Mouse (Mus musculus): ENCODE measurements around the gene Kif21b. TPM values are rescaled to one million over a fixed set of nuclear protein-coding genes. Genes with fewer than 3 reads are reported as not detected.

The Kif21b gene
- polyA plus RNA-seq, 1 experiment from 2014 or later: 10.2 TPM

DNA sequence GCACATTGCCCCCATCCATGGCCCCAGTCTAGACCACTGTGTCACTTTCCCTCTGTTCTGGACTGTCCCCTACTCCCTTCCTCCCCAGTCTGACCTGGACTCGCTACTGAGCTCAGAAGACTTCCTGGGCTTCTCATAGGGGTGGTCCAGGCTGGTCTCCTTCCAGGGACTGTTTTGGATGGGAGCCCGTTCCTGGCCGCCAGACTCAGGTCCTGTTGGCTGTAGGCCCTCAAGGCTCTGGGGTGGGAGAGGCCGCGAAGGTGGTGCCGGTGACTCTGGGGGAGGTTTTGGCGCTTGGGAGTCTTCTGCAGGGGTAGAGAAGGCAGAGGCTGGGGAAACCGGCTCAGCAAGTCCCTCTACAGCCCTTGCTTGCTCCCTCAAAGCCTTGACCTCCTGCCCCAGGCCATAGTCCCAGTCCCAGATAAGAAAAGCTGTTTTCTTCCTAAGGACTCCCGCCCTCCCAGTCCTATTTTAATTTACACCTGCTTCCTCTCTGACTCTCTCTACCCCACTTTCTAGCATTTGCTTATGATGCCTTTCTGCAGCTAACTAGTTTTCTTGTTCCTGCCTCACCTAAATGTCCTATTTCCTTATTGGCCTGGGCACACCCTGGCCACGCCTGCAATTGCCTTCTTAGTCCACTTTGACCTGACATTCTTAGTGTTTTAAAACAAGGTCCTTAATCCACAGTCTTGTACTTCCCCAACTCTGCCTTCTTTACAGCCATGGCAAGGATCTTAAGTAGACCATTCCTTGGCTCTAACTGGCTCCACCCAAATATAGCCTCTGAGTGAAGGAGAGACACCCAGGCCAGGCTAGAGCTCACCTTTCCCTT lies 89.1 kb downstream of the Kif21b start:
- Histone ChIP-seq H3K27ac (replicated peaks; ENCODE audit: low read depth, low read length) (no peak overlapping the region), H3K4me3 (ENCODE audit: low read depth, low read length) (no peak overlapping the region), H3K4me1 (ENCODE audit: control insufficient read depth, insufficient read depth, low read length) (no peaks in the 10 kb centered on the region), H3K9ac (ENCODE audit: low read length) (no peak overlapping the region), H3K27me3 (ENCODE audit: control insufficient read depth, insufficient read depth, low read length) (no peaks in the 10 kb centered on the region), H3K9me3 (ENCODE audit: control insufficient read depth, low read length) (no peaks in the 10 kb centered on the region), H3K4me2 (ENCODE audit: low read depth, severe bottlenecking) (no peak overlapping the region), H3K36me3 (ENCODE audit: control insufficient read depth, insufficient read depth, low read length) (peaks cover 12% of the 10 kb centered on the region; the same call in 1 of the 2 replicates)
- WGBS: 84% methylated on average over 10 of the region's 10 CpGs
- ATAC-seq (ENCODE audit: insufficient number of reproducible peaks, low FRiP score, low TSS enrichment, low read depth): no peak
- DNase-seq (ENCODE audit: low spot score): no peak

GRCm38 (mm10) chr1:136222386-136222785 lies 91.2 kb downstream of the Kif21b start:
- no peak overlapping the region for H3K4me3 ChIP-seq (ENCODE audit: low read depth, low read length)
- no peaks in the 10 kb centered on the region for H3K27me3 ChIP-seq (ENCODE audit: control insufficient read depth, insufficient read depth, low read length)
- H3K36me3 ChIP-seq (ENCODE audit: control insufficient read depth, insufficient read depth, low read length): peaks cover 9% of the 10 kb centered on the region; the same call in 1 of the 2 replicates
- H3K9ac ChIP-seq (ENCODE audit: low read length): no peak overlapping the region
- 93% methylated on average over 10 of the region's 10 CpGs for WGBS
- no peaks in the 10 kb centered on the region for H3K4me1 ChIP-seq (ENCODE audit: control insufficient read depth, insufficient read depth, low read length)
- no peak overlapping the region for H3K27ac ChIP-seq (replicated peaks; ENCODE audit: low read depth, low read length)
- DNase-seq (ENCODE audit: low spot score): no peak
- ATAC-seq (ENCODE audit: insufficient number of reproducible peaks, low FRiP score, low TSS enrichment, low read depth): no peak
- H3K4me2 ChIP-seq (ENCODE audit: low read depth, severe bottlenecking): no peak overlapping the region
- H3K9me3 ChIP-seq (ENCODE audit: control insufficient read depth, low read length): no peaks in the 10 kb centered on the region

- no peak for DNase-seq (ENCODE audit: low spot score)
Measured at GRCm38 (mm10) chr1:136223758-136224342, 92.7 kb downstream of the Kif21b start.

DNA sequence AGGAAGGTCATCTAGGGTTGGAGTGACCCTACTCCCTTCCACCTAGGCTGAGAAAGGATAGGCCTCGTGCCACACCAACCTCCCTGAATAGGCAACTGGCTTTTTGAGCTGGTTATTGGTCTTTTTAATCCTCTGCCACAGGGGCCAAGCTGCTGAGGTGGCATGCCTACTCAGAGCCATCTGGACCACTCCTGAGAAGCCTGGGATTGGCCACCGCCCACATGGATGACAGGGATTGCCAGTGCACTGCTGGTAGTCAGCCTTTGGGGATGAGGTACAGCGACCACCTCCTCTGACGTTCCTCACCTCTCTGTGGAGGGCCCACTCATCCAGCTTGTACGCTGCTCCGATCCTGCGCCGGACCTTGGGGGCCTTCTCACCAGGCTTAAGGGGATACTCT lies 94.7 kb downstream of the Kif21b start:
- no peak for DNase-seq (ENCODE audit: low spot score)
- Histone ChIP-seq H3K9ac (ENCODE audit: low read length) (no peak overlapping the region), H3K9me3 (ENCODE audit: control insufficient read depth, low read length) (no peaks in the 10 kb centered on the region), H3K4me3 (ENCODE audit: low read depth, low read length) (no peak overlapping the region), H3K4me2 (ENCODE audit: low read depth, severe bottlenecking) (no peak overlapping the region), H3K27ac (replicated peaks; ENCODE audit: low read depth, low read length) (no peak overlapping the region), H3K36me3 (ENCODE audit: control insufficient read depth, insufficient read depth, low read length) (peaks cover 5% of the 10 kb centered on the region; the same call in 1 of the 2 replicates), H3K27me3 (ENCODE audit: control insufficient read depth, insufficient read depth, low read length) (no peaks in the 10 kb centered on the region), H3K4me1 (ENCODE audit: control insufficient read depth, insufficient read depth, low read length) (peaks cover 25% of the 10 kb centered on the region)
- WGBS: 95% methylated on average over 8 of the region's 8 CpGs
- no peak for ATAC-seq (ENCODE audit: insufficient number of reproducible peaks, low FRiP score, low TSS enrichment, low read depth)

More at GRCm38 (mm10) chr1:136223758-136224342, 92.7 kb downstream of the Kif21b start:
- Histone ChIP-seq H3K9me3 (ENCODE audit: control insufficient read depth, low read length) (no peaks in the 10 kb centered on the region), H3K27me3 (ENCODE audit: control insufficient read depth, insufficient read depth, low read length) (no peaks in the 10 kb centered on the region), H3K9ac (ENCODE audit: low read length) (no peak overlapping the region), H3K4me1 (ENCODE audit: control insufficient read depth, insufficient read depth, low read length) (peaks cover 5% of the 10 kb centered on the region), H3K36me3 (ENCODE audit: control insufficient read depth, insufficient read depth, low read length) (peaks cover 9% of the 10 kb centered on the region; the same call in 1 of the 2 replicates), H3K27ac (replicated peaks; ENCODE audit: low read depth, low read length) (no peak overlapping the region), H3K4me2 (ENCODE audit: low read depth, severe bottlenecking) (no peak overlapping the region), H3K4me3 (ENCODE audit: low read depth, low read length) (no peak overlapping the region)
- 87% methylated on average over 10 of the region's 10 CpGs for WGBS
- no peak for ATAC-seq (ENCODE audit: insufficient number of reproducible peaks, low FRiP score, low TSS enrichment, low read depth)

DNA sequence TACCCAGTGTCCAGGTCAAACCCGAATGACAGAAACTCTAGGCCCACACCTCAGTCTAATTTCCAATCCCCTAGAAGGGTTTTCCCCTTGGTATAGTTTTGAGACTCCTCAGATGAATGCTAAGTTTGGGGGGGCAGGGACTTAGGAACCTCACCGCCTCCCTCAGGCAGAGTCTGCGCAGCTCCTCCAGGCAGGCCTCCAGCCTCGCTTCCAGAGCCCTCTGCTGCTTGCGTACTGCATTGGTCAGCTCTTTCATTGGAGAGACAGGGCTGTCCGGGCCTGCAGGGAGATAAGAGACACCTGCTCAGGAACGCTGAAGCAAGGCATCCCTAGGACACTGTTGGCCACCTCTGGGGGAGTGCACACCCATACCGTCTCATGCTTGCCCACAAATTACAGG lies 95.4 kb downstream of the Kif21b start:
- Histone ChIP-seq H3K9me3 (ENCODE audit: control insufficient read depth, low read length) (no peaks in the 10 kb centered on the region), H3K4me1 (ENCODE audit: control insufficient read depth, insufficient read depth, low read length) (peaks cover 33% of the 10 kb centered on the region), H3K27me3 (ENCODE audit: control insufficient read depth, insufficient read depth, low read length) (no peaks in the 10 kb centered on the region), H3K4me3 (ENCODE audit: low read depth, low read length) (no peak overlapping the region), H3K36me3 (ENCODE audit: control insufficient read depth, insufficient read depth, low read length) (peaks cover 5% of the 10 kb centered on the region; the same call in 1 of the 2 replicates), H3K4me2 (ENCODE audit: low read depth, severe bottlenecking) (no peak overlapping the region), H3K9ac (ENCODE audit: low read length) (no peak overlapping the region), H3K27ac (replicated peaks; ENCODE audit: low read depth, low read length) (no peak overlapping the region)
- 91% methylated on average over 8 of the region's 8 CpGs for WGBS
- no peak for DNase-seq (ENCODE audit: low spot score)
- ATAC-seq (ENCODE audit: insufficient number of reproducible peaks, low FRiP score, low TSS enrichment, low read depth): no peak

Other genes with a start within 250 kb of the Kif21b start
- 0.71 and 0.79 TPM in 2 replicates for gene Pkp1, start 212.2 kb upstream of the Kif21b start, polyA plus RNA-seq (2014; fragmentation: Nextera tagmentation; extraction: Ambion mirVana)
- 0.13 and 0.17 TPM in 2 replicates for gene Igfn1, start 125.0 kb upstream of the Kif21b start, polyA plus RNA-seq (2014; fragmentation: Nextera tagmentation; extraction: Ambion mirVana)
- 60.6 and 99.8 TPM in 2 replicates for gene Tmem9, start 123.2 kb upstream of the Kif21b start, polyA plus RNA-seq (2014; fragmentation: Nextera tagmentation; extraction: Ambion mirVana)
- gene Ascl5, start 80.6 kb upstream of the Kif21b start, polyA plus RNA-seq (2014; fragmentation: Nextera tagmentation; extraction: Ambion mirVana): not detected in 2 replicates
- 0.17 and 0.21 TPM in 2 replicates for gene Cacna1s, start 78.6 kb upstream of the Kif21b start, polyA plus RNA-seq (2014; fragmentation: Nextera tagmentation; extraction: Ambion mirVana)
- gene Mroh3, start 81.4 kb downstream of the Kif21b start, polyA plus RNA-seq (2014; fragmentation: Nextera tagmentation; extraction: Ambion mirVana): 0.33 and 0.40 TPM in 2 replicates
- gene Inava, start 102.9 kb downstream of the Kif21b start, polyA plus RNA-seq (2014; fragmentation: Nextera tagmentation; extraction: Ambion mirVana): 26.8 and 27.8 TPM in 2 replicates
- not detected in 2 replicates for gene Gpr25, start 129.5 kb downstream of the Kif21b start, polyA plus RNA-seq (2014; fragmentation: Nextera tagmentation; extraction: Ambion mirVana)
- gene Camsap2, start 214.7 kb downstream of the Kif21b start, polyA plus RNA-seq (2014; fragmentation: Nextera tagmentation; extraction: Ambion mirVana): 20.1 and 20.6 TPM in 2 replicates

All from limb, embryonic 11.5 days (tissue).